Mouse (Mus musculus) embryonic fibroblast, embryonic 13.5 days (primary cell): ENCODE data around the gene Stk17b. TPM values are rescaled to one million over a fixed set of nuclear protein-coding genes. Genes with fewer than 3 reads are reported as not detected.
"Not testable (repeated sequence)": the region's sequence is repeated elsewhere in the genome, so short reads cannot be mapped to it uniquely, and the experiment has no call there.

Source experiments
- H3K27ac ChIP-seq: 2 replicates; pipeline ENCODE4 v1.5.1; 2012; ENCODE audit warnings: low read length, control low read depth, inconsistent platforms; ENCODE audit not compliant: insufficient read depth
- H3K4me1 ChIP-seq: 2 replicates; pipeline ENCODE4 v1.6.1; 2011; ENCODE audit warnings: low read length; ENCODE audit not compliant: control insufficient read depth, insufficient read depth
- H3K4me3 ChIP-seq: 2 replicates; pipeline ENCODE4 v1.5.1; 2011; ENCODE audit warnings: mild to moderate bottlenecking, control low read depth, low read length; ENCODE audit not compliant: insufficient read depth
- CTCF ChIP-seq: IDR thresholded peaks from 2 replicates; pipeline ENCODE4 v1.5.1; 2011; ENCODE audit warnings: mild to moderate bottlenecking, control low read depth, low read length, moderate library complexity, borderline replicate concordance; ENCODE audit not compliant: insufficient read depth
- POLR2A ChIP-seq: IDR thresholded peaks from 2 replicates; pipeline ENCODE4 v1.6.1; 2011; ENCODE audit warnings: low read depth, mild to moderate bottlenecking, control low read depth, low read length, moderate library complexity
- polyA plus RNA-seq: library from polyadenylated mRNA; stranded (reverse); fragments of >200 nt; gene quantifications from 2 replicates; pipeline ENCODE4 v1.2.4, GENCODE M21; 2011; ENCODE audit warnings: low read depth; ENCODE audit not compliant: missing spikeins, insufficient read length

Gene Stk17b
- polyA plus RNA-seq, 1 experiment, result 52.9 TPM

DNA sequence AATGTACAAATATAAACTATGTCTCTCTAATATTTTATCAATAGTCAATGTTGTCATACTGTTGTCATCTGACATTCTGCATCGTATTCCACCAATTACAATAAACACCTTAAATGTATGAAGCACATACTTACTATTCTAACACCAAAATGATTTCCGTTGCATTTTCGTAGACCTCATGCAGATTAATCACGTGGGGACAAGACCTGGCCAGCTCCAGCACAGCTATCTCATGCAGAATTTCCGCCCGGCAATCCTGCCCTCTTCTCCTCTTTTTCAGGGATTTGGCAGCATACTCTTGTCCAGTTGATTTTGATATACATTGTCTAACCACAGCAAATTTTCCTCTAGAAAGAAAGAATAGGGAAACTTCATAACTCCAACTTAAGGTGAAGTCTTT is 13.5 kb downstream of the Stk17b start:
- TF ChIP-seq CTCF (no peak), POLR2A (no peak)
- no peak overlapping the region for H3K27ac ChIP-seq
- H3K4me3 ChIP-seq, result no peak overlapping the region
- 0 out of 2 replicates have a peak, but pooled peaks cover 3% of the 10 kb centered on the region for H3K4me1 ChIP-seq

DNA sequence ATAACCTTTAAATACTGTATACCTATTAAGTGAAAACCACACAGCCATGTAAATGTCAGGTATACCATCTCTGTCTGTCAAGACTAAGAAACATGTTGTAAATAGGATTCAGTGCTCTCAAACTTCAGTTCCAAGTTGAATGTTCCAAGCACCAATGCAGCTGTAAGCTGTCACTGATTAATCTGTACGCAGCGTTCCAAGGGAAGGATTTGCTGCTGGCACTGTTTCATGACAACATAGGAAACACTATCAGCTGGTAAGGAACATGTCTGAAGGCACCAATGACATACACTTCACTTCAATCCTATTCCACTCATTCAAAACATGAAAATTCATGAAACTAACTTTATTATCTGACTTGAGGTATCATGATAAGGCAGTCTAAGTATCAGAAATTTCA is 18.9 kb downstream of the Stk17b start:
- no peaks in the 10 kb centered on the region for H3K4me1 ChIP-seq
- no peak overlapping the region for H3K4me3 ChIP-seq
- no peak overlapping the region for H3K27ac ChIP-seq
- TF ChIP-seq POLR2A (no peak), CTCF (no peak)

DNA sequence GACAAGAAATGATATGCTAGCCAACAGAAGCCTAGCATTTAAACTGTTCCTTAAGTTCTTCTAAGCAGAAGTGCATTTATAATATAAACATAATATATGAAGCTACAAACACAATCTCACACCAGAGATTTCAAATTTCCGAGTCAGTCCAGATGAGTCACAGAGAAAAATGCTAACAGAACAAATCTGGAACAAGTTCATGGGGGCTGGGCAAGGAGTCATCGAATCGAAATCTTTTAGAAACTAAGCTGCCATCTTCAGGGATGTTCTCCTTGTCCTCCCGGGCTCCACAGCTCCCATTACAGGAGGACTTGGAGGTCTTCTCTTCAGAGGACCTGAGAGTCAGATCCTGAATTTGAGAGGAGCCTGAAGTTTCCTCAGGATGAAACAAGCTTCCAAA is 27.7 kb downstream of the Stk17b start:
- no peak overlapping the region for H3K4me3 ChIP-seq
- no peak for TF ChIP-seq POLR2A
- no peak for TF ChIP-seq CTCF
- H3K27ac ChIP-seq, result peak overlapping the region; percentile 75; the same call in 1 of the 2 replicates
- peaks cover 3% of the 10 kb centered on the region for H3K4me1 ChIP-seq

DNA sequence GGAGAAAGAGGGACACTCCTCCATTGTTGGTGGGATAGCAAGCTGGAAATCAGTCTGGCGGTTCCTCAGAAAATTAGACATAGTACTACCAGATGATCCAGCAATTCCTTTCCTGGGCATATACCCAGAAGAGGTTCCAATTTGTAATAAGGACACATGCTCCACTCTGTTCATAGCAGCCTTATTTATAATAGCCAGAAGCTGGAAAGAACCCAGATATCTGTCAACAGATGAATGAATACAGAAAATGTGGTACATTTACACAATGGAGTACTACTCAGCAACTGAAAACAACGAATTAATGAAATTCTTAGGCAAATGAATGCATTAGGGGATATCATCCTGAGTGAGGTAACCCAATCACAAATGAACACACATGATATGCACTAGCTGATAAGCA is 31.5 kb downstream of the Stk17b start:
- H3K4me3 ChIP-seq, H3K27ac ChIP-seq, H3K4me1 ChIP-seq: not testable (repeated sequence)

DNA sequence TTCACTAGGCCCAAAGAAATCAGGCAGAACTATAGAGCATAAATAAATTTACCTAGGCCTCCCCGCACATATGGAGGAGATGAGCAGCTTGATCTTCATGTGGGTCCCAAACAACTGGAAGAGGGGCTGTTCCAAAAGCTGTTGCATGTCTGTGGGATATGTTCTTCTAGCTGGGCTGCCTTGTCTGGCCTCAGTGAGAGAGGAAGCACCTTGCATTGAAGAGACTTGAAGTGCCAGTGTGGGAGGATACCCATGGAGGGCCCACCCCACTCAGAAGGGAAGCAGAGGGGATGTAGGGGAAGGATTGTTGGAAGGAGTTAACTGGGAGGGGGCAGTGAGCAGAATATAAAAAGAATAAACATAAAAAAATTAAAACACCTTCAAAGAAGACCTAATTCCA is 33.9 kb downstream of the Stk17b start:
- Histone ChIP-seq H3K4me3 (no peak overlapping the region), H3K27ac (no peak overlapping the region), H3K4me1 (no peaks in the 10 kb centered on the region)
- TF ChIP-seq CTCF, result no peak
- no peak for TF ChIP-seq POLR2A

DNA sequence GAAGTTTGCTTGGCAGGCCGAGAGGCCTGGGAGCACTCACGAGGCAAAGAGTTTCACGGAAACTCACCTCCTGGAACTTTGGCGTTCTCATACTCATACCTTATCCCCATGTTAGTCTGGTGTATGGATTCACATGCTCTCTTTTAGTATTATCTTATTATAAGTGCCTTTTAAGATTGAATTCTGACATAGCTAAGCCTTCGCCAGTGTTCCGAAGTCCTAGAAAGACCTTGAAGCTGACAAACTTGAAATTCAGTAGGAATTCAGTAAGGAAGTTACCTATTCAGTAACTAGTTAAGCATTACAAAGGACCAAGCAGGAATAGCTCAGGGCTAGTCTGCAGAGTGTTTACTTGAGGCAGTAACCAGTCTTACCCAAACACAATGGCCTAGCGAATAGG is 34.3 kb downstream of the Stk17b start:
- H3K27ac ChIP-seq, H3K4me1 ChIP-seq, H3K4me3 ChIP-seq: not testable (repeated sequence)

DNA sequence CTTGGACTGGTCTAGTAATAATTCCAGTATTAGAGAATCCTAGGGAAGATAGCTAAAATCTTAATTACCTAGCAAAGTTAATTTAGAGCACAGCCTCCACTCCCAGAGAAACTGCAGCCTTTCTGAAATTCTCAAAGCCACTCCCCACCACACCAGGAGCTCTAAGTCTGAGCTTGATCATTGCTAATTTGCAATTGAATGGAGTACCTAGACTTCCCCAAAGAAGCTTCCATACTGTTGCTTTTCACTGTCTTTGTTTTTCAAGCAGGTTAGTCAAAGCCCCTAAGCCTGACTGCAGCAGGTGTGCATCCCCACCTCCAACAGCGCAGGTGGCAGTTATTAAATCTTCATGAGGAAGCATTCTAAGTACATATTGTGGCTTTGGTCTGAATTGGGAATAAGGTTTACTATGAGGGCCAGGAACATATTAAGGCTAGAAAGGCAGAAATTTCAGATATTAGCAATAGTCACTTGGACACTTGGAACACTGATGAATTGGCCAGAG is 35.1 kb downstream of the Stk17b start:
- not testable (repeated sequence) for H3K4me1 ChIP-seq, H3K4me3 ChIP-seq, H3K27ac ChIP-seq

DNA sequence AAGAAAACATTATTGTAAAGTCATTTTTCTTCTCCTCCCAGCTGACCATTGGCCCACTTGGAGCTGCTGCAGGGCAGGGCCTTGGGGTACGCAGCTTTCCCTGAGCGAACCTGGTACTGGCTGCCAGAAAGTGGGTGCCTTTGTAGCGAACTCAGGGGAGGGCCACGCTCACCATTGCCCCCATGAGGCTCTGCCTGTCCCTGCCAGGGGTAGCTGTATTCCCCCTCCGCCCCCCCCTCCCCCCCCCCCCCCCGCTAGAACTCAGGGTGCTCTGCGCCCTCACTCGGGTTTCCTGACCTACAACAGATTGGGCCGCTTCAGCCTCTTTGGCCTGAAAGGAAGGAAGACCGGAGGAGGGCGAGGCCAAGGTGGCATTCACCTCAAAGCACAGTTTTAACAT is 36.5 kb downstream of the Stk17b start:
- Histone ChIP-seq H3K4me1 (no peaks in the 10 kb centered on the region), H3K4me3 (no peak overlapping the region), H3K27ac (no peak overlapping the region)
- TF ChIP-seq CTCF, result no peak
- TF ChIP-seq POLR2A, result no peak

DNA sequence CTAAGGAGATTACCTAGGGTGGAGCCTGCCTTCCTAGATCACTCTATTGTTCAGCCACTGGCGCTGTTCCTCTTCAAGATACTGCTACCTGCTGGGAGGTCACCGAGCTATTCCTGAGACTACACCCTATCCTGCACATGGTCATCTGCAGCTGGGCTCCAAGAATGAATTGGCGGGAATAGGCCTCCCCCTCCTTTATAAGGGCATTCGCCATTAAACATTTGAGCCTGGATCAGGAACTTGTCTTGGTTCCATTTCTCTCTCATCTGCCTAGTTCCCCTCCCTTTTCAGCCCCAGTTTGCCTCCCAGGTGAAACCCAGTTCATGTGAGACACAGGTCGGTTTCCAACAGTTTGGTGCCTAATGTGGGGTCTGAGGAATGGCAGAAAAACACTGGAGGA is 39.0 kb downstream of the Stk17b start:
- H3K4me3 ChIP-seq, result no peak overlapping the region
- TF ChIP-seq POLR2A (no peak), CTCF (no peak)
- no peaks in the 10 kb centered on the region for H3K4me1 ChIP-seq
- no peak overlapping the region for H3K27ac ChIP-seq

DNA sequence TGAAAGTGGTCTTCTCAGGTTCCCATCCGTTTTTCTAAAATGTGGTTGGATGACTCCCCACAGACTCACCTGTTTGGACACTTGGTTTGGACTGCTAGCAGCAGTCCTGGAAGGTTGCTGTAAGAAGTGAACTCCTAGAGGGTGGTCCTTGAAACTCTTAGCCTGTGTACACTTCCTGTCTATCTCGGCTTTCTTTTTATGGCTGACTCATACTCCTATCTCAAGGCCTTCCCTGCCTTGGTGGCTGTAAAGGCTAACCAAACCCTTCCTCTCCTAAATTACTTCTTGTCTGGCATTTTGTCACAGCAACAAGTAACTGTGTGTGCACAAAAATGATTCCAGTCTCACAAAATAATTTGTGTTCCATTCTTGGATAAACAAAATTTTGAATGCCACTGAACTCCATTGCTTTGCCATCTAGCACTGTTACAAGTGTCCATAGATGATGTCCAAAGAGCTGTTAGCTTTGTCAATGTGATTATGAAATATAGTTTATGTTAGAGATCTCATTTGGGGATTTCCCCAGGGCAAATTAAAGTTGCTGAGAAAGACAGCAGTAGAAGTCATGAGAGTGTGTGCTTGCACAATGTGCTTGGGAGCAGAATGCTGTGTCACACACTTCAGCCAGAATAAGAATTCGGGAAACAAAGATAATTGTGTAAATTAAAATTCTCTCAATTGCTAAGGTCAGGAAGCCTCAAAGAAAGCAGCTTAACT is 43.1 kb downstream of the Stk17b start:
- no peak for TF ChIP-seq POLR2A
- TF ChIP-seq CTCF, result no peak
- no peaks in the 10 kb centered on the region for H3K4me1 ChIP-seq
- no peak overlapping the region for H3K27ac ChIP-seq
- H3K4me3 ChIP-seq, result no peak overlapping the region

DNA sequence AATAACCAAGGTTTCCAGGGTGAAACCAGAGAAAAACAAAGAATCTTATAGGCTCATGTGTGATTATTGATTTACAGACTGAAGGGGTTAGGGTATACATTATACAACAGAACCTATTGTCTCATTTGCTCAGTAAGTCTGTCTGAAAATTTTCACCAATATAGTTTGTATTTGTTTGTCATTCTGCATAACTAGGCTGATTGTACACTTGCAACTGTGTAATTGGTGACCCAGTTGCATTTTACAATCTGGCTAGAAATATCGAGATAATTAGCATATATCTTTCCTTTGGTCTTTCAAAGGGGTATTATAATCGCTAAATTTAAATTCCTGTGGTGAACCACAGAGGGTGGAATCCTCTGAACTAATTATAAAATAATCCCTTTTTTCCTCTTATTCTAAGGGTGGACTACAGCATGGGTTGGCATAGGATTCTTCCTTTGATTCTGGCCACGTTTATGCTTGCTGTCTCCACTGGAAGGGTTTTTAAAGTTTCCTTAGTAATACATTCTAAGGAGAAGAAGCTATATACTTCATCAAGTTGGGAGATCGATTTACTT is 44.2 kb downstream of the Stk17b start:
- Histone ChIP-seq H3K4me1 (no peaks in the 10 kb centered on the region), H3K4me3 (no peak overlapping the region), H3K27ac (no peak overlapping the region)
- TF ChIP-seq CTCF, result no peak
- no peak for TF ChIP-seq POLR2A

DNA sequence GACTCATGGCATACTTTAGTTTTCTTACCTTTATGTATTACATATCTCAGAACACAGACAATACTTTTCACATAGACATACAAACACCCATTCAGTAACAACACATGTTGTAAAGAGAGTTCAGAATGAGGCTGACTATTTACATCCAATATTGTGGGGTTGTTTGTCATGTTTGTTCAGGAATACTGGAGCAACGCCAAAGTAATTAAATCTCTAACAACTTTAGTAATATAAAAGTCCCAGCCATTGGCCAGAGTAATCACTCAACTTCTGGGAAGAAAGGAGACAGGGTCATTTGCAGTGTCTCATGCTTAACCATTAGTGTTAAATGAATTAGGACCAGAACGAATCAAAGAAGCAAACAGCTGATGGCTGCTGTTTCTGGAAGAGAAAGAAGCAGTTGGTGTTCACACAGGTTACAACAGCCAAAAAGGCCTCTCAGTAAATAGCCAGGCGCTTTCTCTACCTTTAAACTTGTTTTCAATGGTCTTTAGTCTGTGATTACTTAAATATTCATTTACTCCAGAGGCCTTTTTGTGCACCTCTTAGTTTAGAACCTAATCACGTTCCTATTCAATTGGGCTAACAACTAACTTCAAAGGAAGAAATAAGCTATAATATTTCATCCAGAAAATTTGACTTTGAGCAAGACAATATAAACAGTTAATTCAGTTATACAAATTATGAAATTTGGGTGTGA is 44.8 kb downstream of the Stk17b start:
- not testable (repeated sequence) for H3K4me3 ChIP-seq, H3K4me1 ChIP-seq, H3K27ac ChIP-seq
